Mouse (Mus musculus) MEL (cell line): ENCODE results near the gene Col8a2.

Source experiments
- BHLHE40 ChIP-seq: IDR thresholded peaks from 2 replicates; pipeline ENCODE4 v1.6.1; 2012; ENCODE audit warnings: low read depth, mild to moderate bottlenecking, inconsistent platforms, low read length, improper control_type of control experiment, borderline replicate concordance
- CTCF ChIP-seq, 3 experiments: IDR thresholded peaks in 2 of 3; conservative IDR thresholded peaks in 1 of 3; 2 replicates each; pipeline ENCODE4 v1.5.1; 2011 to 2012; ENCODE audit warnings: low read length in 3 of 3, low read depth in 2 of 3, mild to moderate bottlenecking in 2 of 3, improper control_type of control experiment in 1 of 3, inconsistent platforms in 1 of 3, mixed read lengths in 1 of 3, moderate library complexity in 1 of 3; ENCODE audit not compliant: control insufficient read depth in 1 of 3, insufficient read depth in 1 of 3, poor library complexity in 1 of 3, severe bottlenecking in 1 of 3
- GABPA ChIP-seq: IDR thresholded peaks from 2 replicates; pipeline ENCODE4 v1.6.1; 2012; ENCODE audit warnings: low read depth, mild to moderate bottlenecking, inconsistent platforms, low read length, improper control_type of control experiment, moderate library complexity
- MEF2A ChIP-seq: IDR thresholded peaks from 2 replicates; pipeline ENCODE4 v1.6.1; 2014; ENCODE audit warnings: low read depth, mild to moderate bottlenecking, inconsistent platforms, low read length, improper control_type of control experiment; ENCODE audit not compliant: poor library complexity, insufficient replicate concordance, severe bottlenecking; ENCODE audit errors: extremely low read depth
- NRF1 ChIP-seq: IDR thresholded peaks from 2 replicates; pipeline ENCODE4 v1.6.1; 2014; ENCODE audit warnings: low read depth, mild to moderate bottlenecking, inconsistent platforms, low read length, improper control_type of control experiment, moderate library complexity; ENCODE audit not compliant: poor library complexity, insufficient read depth, severe bottlenecking
- POLR2A ChIP-seq, 2 experiments: IDR thresholded peaks; 2 replicates each; pipeline ENCODE4 v1.6.1; 2011 to 2012; ENCODE audit warnings: low read length in 2 of 2, mild to moderate bottlenecking in 2 of 2, control low read depth in 1 of 2, improper control_type of control experiment in 1 of 2, low read depth in 1 of 2, moderate library complexity in 1 of 2; ENCODE audit not compliant: control insufficient read depth in 1 of 2, insufficient read depth in 1 of 2, poor library complexity in 1 of 2
- USF1 ChIP-seq: IDR thresholded peaks from 2 replicates; pipeline ENCODE4 v1.6.1; 2014; ENCODE audit warnings: low read depth, mild to moderate bottlenecking, inconsistent platforms, low read length, improper control_type of control experiment, moderate library complexity
- ZKSCAN1 ChIP-seq: IDR thresholded peaks from 2 replicates; pipeline ENCODE4 v1.6.1; 2012; ENCODE audit warnings: low read depth, mild to moderate bottlenecking, inconsistent platforms, low read length, improper control_type of control experiment, moderate library complexity

DNA sequence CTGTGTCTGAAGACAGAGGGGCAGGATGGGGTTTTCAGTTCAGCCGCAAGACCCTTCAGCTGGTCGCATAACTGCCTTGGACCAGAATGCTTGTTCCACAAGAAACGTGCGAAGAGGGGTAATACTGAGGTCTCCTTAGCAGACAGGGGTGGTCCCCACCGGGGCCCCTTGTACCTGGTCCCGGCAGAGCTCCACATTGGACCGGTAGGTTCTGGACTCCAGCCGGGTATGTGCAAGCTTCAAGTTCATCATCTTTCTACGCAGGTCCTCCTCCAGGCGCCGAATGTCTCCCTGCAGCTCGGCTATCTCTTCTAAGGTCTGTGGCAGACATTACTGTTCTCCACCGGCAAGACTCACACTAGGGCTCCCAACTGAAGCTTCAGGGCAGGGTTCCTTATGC is 36.1 kb downstream of the Col8a2 start:
- no peak for TF ChIP-seq CTCF (IDR thresholded peaks at IDR 0.05 in 2 of 3, conservative IDR thresholded peaks at IDR 0.05 in 1 of 3; ENCODE audit: control insufficient read depth in 1 of 3, insufficient read depth in 1 of 3, low read depth in 2 of 3, low read length in 3 of 3, poor library complexity in 1 of 3, severe bottlenecking in 1 of 3)
- no peak for TF ChIP-seq USF1
- TF ChIP-seq POLR2A (IDR thresholded peaks at IDR 0.05; ENCODE audit: control insufficient read depth in 1 of 2, insufficient read depth in 1 of 2, low read depth in 1 of 2, low read length in 2 of 2, poor library complexity in 1 of 2): no peak
- TF ChIP-seq ZKSCAN1: no peak
- TF ChIP-seq NRF1: no peak
- no peak for TF ChIP-seq MEF2A
- no peak for TF ChIP-seq GABPA
- TF ChIP-seq BHLHE40: no peak
